In the genomic region with DNA sequence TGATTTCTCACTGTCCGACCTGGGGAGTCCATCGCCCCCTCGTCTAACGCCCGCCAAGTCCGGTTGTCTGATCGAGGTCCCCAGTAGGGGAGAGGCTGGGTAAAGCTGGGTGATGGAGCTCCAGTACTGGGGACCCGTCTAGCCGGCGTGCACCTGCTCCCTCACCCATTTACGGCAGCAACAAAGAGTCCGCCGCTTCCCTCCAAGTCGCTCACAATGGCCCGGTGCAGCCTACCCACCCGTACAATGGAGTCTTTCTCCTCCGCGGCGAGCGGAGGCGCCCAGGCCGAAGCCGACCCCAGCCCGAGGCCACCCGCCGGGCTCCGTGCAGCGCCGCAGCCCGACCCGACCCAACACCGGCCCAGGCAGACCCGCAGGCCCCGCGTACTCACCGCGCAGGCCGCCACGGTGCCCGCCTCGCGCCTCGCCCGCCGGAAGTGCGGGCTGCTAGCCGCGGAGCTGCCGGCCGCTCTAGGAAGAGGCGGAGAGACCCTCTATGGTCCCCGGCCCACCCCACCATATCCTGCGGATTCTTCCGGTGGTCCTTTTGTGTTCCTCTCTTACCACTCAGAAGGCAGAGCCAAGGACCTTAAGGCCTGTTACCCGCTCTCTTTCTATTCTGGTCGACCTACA, we compare ENCODE assay signal across 8 mouse cellular contexts. TPM values are rescaled to one million over a fixed set of nuclear protein-coding genes. Genes with fewer than 3 reads are reported as not detected.
DNase-seq lines count a peak whose midpoint lies in the region; ATAC-seq lines count a peak whose summit lies in the region.

A gene (minus strand): TSS at position 461 of the 633 bp plus-strand sequence.

- no peaks in the 10 kb centered on the region for H3K27me3 ChIP-seq in hindbrain, embryonic 13.5 days

- peaks cover 20% of the 10 kb centered on the region for H3K36me3 ChIP-seq in hindbrain, embryonic 13.5 days

- WGBS in hindbrain, embryonic 13.5 days: under 1% methylated on average over 47 of the region's 56 CpGs

- peak within 1 kb of the TSS; percentile 97 for H3K27ac ChIP-seq in hindbrain, embryonic 13.5 days

- peak within 1 kb of the TSS; percentile 84 for H3K4me3 ChIP-seq in hindbrain, embryonic 13.5 days

- ATAC-seq in hindbrain, embryonic 13.5 days (ENCODE audit: low FRiP score): peak; percentile 97
- peak; percentile 54 for ATAC-seq in megakaryocyte, adult 5-6 weeks (ENCODE audit: poor library complexity, severe bottlenecking)

- peak within 1 kb of the TSS; percentile 73 for H3K4me2 ChIP-seq in hindbrain, embryonic 13.5 days

- H3K9me3 ChIP-seq in hindbrain, embryonic 13.5 days: no peaks in the 10 kb centered on the region

- H3K4me1 ChIP-seq in hindbrain, embryonic 13.5 days (replicated peaks): peaks cover 32% of the 10 kb centered on the region

- H3K9ac ChIP-seq in hindbrain, embryonic 13.5 days: peak within 1 kb of the TSS; percentile 99

- peak; percentile 68 for DNase-seq in T-cell, adult 2 months (ENCODE audit: low spot score)
- peak; percentile 58 for DNase-seq in cerebellum, adult 9-10 months
- DNase-seq in frontal cortex, postnatal 10 days (ENCODE audit: low spot score in 2 of 2): peak; percentile 59 to 72
- peak; percentile 66 to 68 for DNase-seq in layer of hippocampus, postnatal 36 days
- DNase-seq in right cerebral cortex, adult 2 months (ENCODE audit: low spot score in 2 of 2): peak; percentile 46 to 58
- DNase-seq in yolk sac, embryonic 10.5 days (ENCODE audit: low spot score): peak; percentile 82

RNA-seq across cellular contexts. Expression of the gene that starts here (rescaled TPM):
- 181 and 187 TPM in 2 replicates for polyA plus RNA-seq in hindbrain, embryonic 13.5 days (2015; fragmentation: Nextera tagmentation; extraction: Ambion mirVana)
- total RNA-seq in layer of hippocampus, postnatal 36 days (2021): 10 to 100 TPM; 22.0 to 23.0 TPM
- total RNA-seq in megakaryocyte, adult 5-6 weeks (2015): 53.4 and 53.8 TPM in 2 replicates
- total RNA-seq in megakaryocyte, adult 5-6 weeks (2017): 20.6 and 20.8 TPM in 2 replicates

Comparison
In these comparisons a context has a peak if more than half of its experiments do, and no peak if none do; other contexts are left out.
1. Peak in every context shown above with its lines: DNase-seq, ATAC-seq, H3K4me3 ChIP-seq and H3K27ac ChIP-seq.